Mouse (Mus musculus) erythroblast, embryonic 14.5 days (primary cell): ENCODE data around the gene Olfr968.

Experiments used
- GATA1 ChIP-seq: IDR thresholded peaks from 2 replicates; pipeline ENCODE4 v1.6.1; 2012; ENCODE audit warnings: low read length, inconsistent platforms, mixed read lengths
- TAL1 ChIP-seq: IDR thresholded peaks from 3 replicates; pipeline ENCODE4 v1.6.1; 2012; ENCODE audit warnings: low read length, inconsistent platforms, mixed read lengths

DNA sequence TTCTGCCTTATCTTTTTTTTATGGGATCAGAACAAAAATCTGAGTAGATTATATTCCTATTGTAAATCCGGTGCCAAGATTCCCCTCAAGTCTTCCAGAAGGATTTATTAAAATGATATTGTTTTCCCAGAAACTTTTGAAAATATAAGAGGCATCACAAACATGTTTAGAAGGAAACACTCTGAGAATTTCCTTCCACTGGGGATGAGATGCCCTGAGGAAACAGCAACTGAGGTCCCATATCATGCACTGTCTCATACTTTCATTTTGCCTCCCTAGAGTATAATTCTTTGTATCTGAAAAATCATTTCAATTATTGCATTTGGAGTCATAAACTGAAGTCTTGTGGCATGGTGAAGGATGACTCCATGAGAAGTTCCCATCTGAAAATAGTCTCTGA lies at the start of gene Olfr968:
- TF ChIP-seq TAL1: no peak
- TF ChIP-seq GATA1: no peak
